Mouse (Mus musculus): Measurements from ENCODE around the gene Smurf1.
A peak's percentile ranks its signal among the peaks of the same experiment; 100 is the strongest.

Smurf1 gene

DNA sequence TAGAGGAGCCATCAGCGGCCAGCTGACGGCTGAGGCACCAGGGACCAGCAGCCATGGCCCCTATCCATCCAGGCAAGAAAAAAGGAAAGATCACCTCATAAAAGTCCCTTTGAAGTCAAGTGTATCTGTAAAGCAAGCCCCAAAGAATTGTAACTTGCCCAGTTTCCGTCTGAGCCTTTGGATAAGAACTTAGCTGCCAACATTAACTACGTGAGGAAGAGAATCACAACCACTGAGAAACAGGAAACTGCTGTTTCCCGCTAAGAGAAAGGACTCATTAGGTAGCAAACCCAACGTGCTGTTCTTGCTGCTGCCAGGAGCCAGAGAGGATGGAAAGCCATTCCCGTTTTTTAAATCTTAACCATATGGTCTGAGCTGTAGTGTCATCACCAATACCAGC is 94.9 kb downstream of the Smurf1 start:
- no peak for DNase-seq (ENCODE audit: low spot score in 2 of 2)

DNA sequence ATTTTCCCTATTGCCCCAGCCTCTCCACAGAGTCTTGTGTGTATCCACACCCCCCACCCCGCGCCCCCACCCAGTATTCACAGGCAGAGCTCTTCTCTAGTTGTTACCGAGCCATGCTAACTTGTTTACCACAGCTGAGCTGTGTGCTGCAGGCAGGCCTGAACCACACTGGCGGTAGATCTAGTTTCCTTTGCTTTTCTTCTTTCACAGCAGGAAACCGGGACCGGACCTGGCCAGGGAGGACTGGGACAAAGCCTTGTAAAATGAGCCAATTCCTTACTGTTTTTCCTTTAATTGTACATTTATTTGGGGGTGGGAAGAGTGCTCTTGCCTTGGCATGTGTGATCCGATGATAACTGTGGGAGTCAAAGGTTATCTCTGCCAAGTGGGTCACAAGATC is 96.2 kb downstream of the Smurf1 start:
- no peak for DNase-seq (ENCODE audit: low spot score in 2 of 2)

DNA sequence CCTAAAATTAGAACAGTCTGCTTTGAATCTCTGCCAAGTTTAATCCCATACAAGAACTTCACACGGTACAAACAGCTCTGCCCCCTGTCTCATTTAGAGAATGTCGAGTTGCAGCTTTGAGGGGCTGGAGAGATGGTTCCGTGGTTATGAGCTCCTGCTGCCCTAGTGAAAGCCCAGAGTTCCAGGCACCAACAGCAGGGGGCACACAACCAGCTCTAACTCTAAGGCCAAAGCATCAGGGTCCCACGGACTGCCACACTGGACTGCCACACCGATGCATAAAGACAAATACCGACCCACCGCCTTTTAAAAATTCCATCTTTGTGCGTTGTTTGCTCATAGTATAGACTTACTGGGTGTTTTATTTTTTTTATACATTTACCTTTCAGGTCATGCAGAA is 98.7 kb downstream of the Smurf1 start:
- DNase-seq (ENCODE audit: low spot score in 2 of 2), result no peak

DNA sequence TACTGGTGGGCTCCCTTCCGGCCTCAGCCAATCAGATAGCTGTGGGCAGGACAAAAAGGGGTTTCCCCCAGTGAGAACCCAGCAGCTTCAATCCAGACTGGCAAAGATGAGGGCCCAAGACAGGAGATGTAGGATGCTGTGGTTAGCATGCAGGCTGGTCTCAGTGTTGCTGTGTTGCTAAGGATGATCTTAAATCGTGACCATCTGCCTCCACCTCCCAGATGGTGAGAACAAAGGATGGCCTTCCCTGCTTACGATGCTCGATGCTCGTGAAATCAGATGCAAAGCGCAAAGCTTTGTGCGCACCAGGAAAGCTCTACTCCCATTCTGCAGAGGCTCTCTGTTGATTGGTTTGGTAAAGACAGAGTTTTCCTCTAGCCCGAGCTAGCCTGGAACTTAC is 104.7 kb downstream of the Smurf1 start:
- no peak for DNase-seq (ENCODE audit: low spot score in 2 of 2)

DNA sequence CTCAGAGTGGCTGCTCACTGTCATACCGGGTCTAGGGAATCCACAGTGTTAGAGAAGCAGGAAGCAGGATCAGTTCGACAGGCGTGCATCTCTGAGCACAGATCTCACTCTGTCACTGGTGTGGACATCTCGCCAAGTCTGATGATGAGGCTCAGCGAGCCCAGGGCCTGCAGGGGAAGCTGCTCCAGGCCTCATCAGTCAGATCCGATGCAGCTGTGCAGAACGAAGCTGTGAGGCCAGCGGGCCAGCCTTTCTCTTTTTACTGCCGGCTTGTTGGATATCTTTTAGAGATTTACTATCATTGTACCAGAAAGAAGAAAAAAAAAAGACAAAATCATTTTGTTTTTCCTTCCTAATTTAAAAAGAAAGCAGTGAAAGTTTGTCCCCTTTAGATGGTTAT is 106.4 kb downstream of the Smurf1 start:
- no peak for DNase-seq (ENCODE audit: low spot score in 2 of 2)

DNA sequence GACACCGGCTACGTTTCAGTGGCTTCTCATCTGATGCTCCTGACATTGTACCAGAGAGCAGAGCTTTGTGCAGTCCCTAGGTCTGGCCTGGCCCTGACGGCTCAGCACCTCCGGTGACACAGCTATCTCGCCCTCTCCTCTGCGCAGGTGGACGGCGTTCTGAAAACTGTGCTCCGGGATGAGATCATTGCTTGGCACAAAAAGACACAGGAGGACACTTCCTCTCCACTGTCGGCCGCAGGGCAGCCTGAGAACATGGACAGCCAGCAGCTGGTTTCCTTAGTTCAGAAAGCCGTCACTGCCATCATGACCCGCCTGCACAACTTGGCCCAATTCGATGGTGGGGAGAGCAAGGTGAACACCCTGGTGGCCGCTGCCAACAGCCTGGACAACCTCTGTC is 107.1 kb downstream of the Smurf1 start:
- no peak for DNase-seq (ENCODE audit: low spot score in 2 of 2)

DNA sequence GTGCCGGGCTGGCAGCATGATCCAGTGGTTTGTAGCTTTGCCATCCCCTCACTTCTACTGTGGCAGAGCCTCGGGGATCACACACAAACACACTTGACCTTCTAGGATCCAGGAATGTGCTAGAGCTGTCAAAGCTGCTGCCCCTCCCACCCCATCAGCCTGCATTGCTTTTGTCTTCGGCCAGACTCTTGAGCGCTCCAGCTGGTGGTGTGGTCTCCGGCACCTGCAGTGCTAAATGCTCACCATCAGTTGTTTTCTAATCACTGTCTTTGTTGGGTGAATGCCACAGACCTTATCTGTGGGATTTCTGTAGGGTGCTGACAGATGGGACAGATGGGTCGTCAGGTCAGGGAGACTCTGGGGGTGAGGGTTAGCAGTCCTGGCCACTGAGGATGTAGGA is 109.7 kb downstream of the Smurf1 start:
- no peak for DNase-seq (ENCODE audit: low spot score in 2 of 2)

DNA sequence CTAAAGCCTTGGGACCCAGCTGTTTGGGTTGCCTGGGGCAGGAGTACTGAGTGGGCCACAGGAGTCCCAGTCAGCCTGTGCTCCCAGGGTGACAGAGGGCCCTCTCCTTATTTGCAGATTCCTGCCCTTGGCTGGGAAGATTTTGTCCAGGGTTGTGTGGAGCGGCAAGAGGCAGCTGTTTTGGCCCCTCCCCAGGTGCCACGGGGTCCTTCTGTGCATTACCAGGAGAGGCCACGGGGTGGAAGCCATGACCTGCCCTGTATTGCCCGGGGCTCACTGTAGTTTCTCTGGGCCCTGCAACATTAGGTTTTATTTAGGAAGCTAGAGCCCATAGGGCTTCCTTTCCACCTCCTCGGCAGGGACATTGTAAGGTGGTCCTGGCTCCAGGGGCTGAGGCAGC is 111.7 kb downstream of the Smurf1 start:
- DNase-seq (ENCODE audit: low spot score in 2 of 2), result no peak

DNA sequence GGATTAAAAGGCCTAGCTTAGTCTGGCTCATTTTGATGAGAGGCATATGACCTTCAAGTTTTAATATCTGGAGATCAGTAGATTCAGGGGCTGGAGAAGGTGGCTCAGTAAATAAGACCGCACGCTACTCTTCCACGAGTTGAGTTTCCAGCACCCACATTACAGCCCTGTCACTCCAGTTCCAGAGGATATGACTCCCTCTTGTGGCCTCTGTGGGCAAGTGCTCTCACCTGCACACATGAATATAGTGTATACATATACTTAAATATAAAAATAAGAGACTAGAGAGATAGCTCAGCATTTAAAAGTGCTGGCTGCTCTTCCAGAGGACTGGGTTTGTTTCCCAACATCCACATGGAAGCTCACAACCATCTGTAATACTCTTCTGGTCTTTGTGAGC is 113.8 kb downstream of the Smurf1 start:
- DNase-seq (ENCODE audit: low spot score in 2 of 2), result no peak

DNA sequence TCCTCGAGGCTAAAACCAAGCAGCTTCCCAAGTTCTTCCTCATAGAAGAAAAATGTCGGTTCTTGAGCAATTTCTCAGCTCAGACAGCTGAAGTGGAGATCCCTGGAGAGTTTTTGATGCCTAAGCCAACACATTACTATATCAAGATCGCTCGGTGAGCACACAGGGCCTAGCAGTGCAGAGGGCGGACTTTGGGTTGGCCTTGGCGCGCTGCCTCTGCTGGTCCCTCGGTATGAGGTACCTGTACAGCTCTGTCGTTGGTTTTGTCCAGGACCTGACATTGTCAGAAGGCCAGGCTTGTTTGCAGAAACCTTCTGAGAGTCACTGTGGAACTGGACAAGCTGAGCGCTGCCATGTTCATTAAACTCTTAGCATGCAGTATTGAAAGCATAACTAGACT is 115.7 kb downstream of the Smurf1 start:
- no peak for DNase-seq (ENCODE audit: low spot score in 2 of 2)

DNA sequence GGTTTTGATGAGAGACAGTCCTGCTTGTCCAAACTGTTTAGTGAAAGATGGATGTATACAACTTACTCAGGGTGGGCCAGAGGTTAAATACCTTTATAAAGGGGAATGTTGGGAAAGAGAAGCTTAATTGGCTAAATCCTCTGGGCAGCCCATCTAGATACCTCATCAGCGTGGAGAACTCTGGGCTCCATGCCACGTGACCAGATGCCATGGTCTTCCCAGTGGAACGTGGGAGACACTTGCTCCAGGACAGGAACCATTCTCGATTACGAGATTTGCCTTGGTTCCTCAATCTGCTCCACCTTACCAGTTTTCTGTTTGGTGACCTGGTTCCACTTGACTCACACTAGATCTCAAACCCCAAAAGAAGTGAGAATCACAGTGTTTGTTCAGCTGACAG is 116.9 kb downstream of the Smurf1 start:
- DNase-seq (ENCODE audit: low spot score in 2 of 2), result no peak

DNA sequence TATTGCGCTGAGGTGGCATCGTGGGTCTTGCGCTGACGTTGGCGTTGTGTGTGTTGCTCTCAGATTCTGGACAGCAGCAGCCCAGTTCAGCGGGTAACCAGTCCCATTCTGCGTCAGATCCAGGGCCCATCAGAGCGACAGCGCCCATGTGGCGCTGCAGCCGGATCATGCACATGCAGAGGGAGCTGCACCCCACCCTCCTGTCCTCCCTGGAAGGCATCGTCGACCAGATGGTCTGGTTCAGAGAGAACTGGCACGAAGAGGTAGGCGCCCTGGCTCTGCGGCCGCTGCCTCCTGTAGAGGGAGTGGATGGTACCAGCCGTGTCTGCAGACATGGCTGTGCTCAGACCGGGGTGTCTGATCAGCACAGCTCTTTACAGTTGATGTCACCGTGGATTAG is 120.3 kb downstream of the Smurf1 start:
- DNase-seq (ENCODE audit: low spot score in 2 of 2), result peak in 1 of 2 experiments; percentile 57

DNA sequence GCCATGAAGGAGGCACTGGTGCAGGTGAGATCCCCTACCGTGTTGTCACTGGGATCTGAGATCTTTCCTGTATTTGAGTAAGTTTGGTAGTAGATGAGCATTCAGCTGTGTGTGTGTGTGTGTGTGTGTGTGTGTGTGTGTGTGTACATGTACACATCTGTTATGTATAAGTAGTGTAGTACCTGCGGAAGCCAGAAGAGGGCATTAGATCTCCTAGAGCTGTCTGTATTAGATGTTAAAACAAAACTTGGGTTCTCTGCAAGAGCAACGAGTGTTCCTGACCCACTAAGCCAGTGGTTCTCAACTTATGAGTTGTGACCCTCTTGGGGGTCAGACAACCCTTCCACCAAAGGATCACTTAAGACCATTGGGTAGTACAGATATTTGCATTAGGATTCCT is 129.5 kb downstream of the Smurf1 start:
- no peak for DNase-seq (ENCODE audit: low spot score in 2 of 2)

DNA sequence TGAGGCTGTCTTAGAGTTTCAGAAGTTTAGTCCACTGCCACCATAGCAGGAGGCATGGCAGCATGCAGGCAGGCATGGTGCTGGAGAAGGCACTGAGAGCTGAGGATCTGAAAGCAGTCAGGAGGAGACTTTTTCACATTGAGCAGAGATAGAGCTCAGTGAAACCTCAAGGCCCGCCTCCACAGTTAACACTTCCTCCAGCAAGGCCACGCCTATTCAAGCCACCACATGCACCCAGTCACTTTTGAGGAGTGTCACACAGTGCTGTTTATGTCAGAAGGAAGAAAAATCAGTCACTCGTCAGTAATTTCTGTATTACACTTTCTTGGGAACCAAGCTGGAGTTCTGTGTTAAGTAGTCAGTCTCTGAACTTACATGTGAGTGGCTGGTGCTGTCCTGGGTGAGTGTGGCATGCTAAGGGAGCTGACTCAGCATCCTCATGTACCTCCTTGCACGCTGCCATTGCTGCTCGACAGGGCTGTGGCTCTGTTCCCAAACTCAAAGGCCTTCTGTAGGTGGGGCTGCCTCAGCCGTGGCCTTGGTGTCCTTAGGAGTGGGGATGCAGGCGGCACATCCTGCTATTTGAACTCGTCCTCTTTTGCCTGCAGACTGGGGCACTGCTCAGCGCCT is 133.7 kb downstream of the Smurf1 start:
- DNase-seq (ENCODE audit: low spot score in 2 of 2), result no peak

DNA sequence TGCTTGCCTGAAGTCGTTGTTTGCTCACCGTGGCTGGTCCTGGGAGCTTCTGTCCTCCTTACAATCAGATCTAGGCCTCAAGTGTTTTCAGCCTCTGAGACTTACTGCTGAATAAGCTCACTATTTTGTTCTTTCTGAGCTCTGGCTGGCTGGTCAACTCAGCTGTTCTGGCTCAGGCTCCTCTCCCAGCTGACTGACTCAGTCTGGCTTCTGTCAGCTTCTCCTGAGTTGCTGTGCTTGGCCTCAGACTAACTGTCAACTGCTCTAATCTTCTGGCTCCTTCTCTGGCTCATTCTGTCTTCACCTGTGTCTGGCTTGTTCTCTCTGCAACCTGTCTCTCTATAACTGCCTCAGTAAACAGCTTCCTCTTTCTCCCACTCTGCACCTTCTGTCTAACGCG is 136.0 kb downstream of the Smurf1 start:
- no peak for DNase-seq (ENCODE audit: low spot score in 2 of 2)

DNA sequence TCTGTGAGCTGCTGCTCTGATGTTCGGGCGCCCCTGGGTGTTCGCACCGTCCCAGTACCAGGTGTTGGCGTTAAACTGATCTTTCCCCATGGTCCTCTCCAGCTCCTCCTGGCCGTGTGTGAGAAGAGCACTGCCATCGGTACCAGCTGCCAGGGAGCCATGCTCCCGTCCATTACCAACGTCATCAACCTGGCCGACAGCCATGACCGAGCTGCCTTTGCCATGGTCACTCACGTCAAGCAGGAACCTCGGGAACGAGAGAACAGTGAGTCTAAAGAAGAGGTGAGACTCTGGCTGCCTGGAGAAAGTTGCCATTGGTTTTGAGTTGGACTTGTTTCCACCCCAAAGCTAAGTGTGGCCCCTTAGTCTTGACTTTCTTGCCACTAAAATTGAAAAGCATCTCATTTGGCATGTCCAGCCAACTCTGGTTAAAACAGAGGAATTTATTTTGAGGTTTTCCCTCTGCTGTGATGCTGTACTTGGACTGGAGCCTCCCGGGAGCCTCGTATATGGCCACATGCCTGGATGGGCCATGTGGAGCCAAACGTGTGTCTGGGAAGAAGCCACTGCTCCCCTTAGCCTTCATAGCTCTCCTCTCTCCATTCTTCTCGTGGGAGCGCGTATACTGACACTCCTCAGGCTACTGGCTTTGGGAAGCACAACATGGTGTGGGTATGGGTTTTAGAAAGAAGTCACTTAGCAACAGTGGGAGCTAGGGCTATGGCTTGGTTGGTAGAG is 137.1 kb downstream of the Smurf1 start:
- no peak for DNase-seq (ENCODE audit: low spot score in 2 of 2)
